Mouse (Mus musculus) thymus, adult 2 months (tissue): Measurements from ENCODE around the gene Inpp5b.

Source experiments
- CTCF ChIP-seq: fragments of 200-500 bp; IDR thresholded peaks from 2 replicates; pipeline ENCODE4 v1.5.1; 2012; ENCODE audit warnings: mild to moderate bottlenecking, control low read depth, low read length, moderate library complexity, borderline replicate concordance; ENCODE audit not compliant: control insufficient read depth, poor library complexity, insufficient read depth; ENCODE audit errors: extremely low read depth
- POLR2A ChIP-seq: fragments of 200-500 bp; IDR thresholded peaks from 2 replicates; pipeline ENCODE4 v1.6.1; 2012; ENCODE audit warnings: mild to moderate bottlenecking, low read length, control low read depth, moderate library complexity; ENCODE audit not compliant: control insufficient read depth, poor library complexity, insufficient read depth; ENCODE audit errors: extremely low read depth

DNA sequence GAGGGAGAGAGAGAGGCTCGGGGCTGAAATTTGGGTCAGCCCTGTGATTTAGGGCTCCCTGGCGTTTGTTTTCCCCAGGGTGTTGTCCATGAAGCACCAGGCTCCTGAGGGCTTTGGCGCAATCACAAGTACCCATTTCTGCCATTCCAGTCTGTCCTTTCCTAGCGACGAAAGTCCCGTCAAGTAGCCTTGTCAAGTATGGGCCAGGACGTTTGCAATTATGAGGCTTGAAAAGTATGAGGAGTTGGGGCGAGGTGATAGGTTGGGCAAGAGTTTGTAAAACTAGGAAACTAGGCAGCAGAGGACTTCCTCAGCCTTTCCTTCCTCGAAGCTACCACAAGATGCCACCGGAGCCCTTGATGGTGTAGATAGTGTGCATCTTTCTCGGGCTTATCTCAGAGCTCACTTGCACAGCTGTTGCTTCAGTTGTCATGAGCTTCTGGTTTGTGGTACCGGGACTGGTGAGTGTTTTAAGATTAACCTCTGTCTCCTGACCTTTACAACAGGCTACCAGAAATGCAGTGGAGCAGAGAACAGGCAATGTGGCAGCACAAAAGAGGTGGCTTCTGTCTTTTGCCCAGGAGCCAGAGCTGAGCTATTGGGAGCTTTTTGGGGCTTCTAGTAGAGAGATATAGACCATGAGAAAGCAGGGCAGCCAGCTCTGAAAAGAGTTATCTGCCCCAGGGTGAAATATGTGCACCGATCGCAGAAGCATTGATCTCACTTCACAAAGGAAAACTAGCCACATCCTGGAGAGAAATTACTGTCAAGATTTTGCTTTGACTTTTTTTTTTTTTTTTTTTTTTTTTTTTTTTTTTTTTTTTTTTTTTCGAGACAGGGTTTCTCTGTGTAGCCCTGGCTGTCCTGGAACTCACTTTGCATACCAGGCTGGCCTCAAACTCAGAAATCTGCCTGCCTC lies 10.9 kb downstream of the Inpp5b start:
- TF ChIP-seq CTCF: no peak
- TF ChIP-seq POLR2A: no peak
